Mouse (Mus musculus) liver, adult 2 months (tissue): Measurements from ENCODE around the gene Bet1. TPM values are rescaled to one million over a fixed set of nuclear protein-coding genes. Genes with fewer than 3 reads are reported as not detected.

ENCODE experiments used
- DNase-seq: peaks from one replicate; pipeline ENCODE4 v3.0.0-alpha.2; 2011; ENCODE audit warnings: low read depth, low spot score; ENCODE audit errors: extremely low read depth
- H3K27ac ChIP-seq: fragments of 200-500 bp; replicated peaks from 2 replicates; pipeline ENCODE4 v1.5.1; 2012; ENCODE audit warnings: low read depth, mild to moderate bottlenecking, control low read depth, inconsistent platforms, low read length; ENCODE audit not compliant: insufficient read depth
- H3K27me3 ChIP-seq: fragments of 200-500 bp; 2 replicates; pipeline ENCODE4 v1.6.1; 2012; ENCODE audit warnings: mild to moderate bottlenecking, moderate library complexity, low read length, inconsistent platforms; ENCODE audit not compliant: control insufficient read depth, insufficient read depth
- H3K36me3 ChIP-seq: fragments of 200-500 bp; 2 replicates; pipeline ENCODE4 v1.6.1; 2012; ENCODE audit warnings: low read length, inconsistent platforms; ENCODE audit not compliant: control insufficient read depth, insufficient read depth
- H3K4me1 ChIP-seq: fragments of 200-500 bp; 2 replicates; pipeline ENCODE4 v1.6.1; 2011; ENCODE audit warnings: low read length; ENCODE audit not compliant: control insufficient read depth, insufficient read depth
- H3K4me3 ChIP-seq: fragments of 200-500 bp; 2 replicates; pipeline ENCODE4 v1.5.1; 2011; ENCODE audit warnings: low read depth, mild to moderate bottlenecking, control low read depth, low read length, moderate library complexity; ENCODE audit not compliant: insufficient read depth
- H3K79me2 ChIP-seq: fragments of 200-500 bp; 2 replicates; pipeline ENCODE4 v1.6.1; 2012; ENCODE audit warnings: inconsistent platforms, mild to moderate bottlenecking, low read length, moderate library complexity; ENCODE audit not compliant: control insufficient read depth, insufficient read depth
- H3K9ac ChIP-seq: fragments of 200-500 bp; 2 replicates; pipeline ENCODE4 v1.6.1; 2012; ENCODE audit warnings: low read depth, mild to moderate bottlenecking, control low read depth, inconsistent platforms, low read length
- CTCF ChIP-seq: fragments of 200-500 bp; IDR thresholded peaks from 2 replicates; pipeline ENCODE4 v1.5.1; 2011; ENCODE audit warnings: low read depth, low read length, control low read depth
- POLR2A ChIP-seq: fragments of 200-500 bp; IDR thresholded peaks from 2 replicates; pipeline ENCODE4 v1.6.1; 2011; ENCODE audit warnings: low read length, control low read depth; ENCODE audit not compliant: insufficient read depth; ENCODE audit errors: extremely low read depth
- WGBS: fragments of 180-500 bp; shearing (Covaris S2); methylation state at CpG from one replicate; pipeline ENCODE4 v1.1.7; 2018; 5-methylcytosine and 5-hydroxymethylcytosine counted together
- polyA plus RNA-seq: library from polyadenylated mRNA; depleted of rRNA; stranded (reverse); fragments of >200 nt; gene quantifications from 2 replicates; pipeline ENCODE4 v1.2.3, GENCODE M21; 2012; rRNA removed
- total RNA-seq: library from RNA; depleted of rRNA; stranded (reverse); fragments of >200 nt; gene quantifications from 2 replicates; pipeline ENCODE4 v1.2.3, GENCODE M21; 2014; rRNA removed

The Bet1 gene
- total RNA-seq: 68.9 and 70.5 TPM in 2 replicates
- 39.2 and 46.5 TPM in 2 replicates for polyA plus RNA-seq

DNA sequence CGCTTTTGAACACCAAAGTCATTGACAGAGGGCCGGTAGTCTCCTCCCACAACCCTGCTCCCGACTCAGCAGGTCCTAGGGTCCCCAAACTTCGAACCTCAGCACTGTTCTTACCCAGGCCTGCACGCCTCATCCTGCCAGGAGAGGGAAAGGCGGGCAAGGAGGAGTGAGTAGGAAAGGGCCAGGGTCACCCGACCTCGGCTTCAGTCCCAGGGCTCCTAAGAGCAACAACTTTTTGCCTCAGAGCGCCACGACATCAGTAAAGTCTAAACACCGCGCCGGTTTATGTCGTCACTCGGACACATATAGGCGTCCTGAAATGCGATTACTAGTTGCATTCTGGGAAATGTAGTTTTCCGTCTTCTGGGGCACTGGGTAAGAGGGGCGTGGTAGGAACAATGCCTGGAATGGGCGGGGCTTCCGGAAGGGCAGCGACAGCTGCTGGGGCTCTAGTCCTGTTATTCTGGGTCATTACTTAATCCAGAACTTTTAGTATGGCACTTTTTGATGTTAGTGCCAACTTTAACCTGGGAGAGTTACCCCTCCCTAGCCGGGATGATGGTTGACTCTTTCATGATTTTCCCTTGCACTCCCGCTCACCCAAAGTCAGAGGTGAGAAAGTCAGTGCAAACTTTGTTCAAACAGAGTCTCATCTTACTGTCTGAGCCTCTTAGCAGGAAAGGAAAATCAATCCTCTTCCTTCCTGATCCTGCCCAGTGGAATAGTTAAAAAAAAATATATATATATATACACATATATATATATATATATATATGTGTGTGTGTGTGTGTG is at the start of gene Bet1:
Gene Bet1 (minus strand): TSS at position 310 of the 792 bp plus-strand sequence.
- Histone ChIP-seq H3K36me3 (peaks cover 2% of the 10 kb centered on the region; the same call in 1 of the 2 replicates), H3K4me1 (peaks cover 12% of the 10 kb centered on the region), H3K9ac (peak within 1 kb of the TSS; percentile 80), H3K27me3 (no peaks in the 10 kb centered on the region), H3K27ac (peak within 1 kb of the TSS; percentile 80), H3K79me2 (peaks cover 5% of the 10 kb centered on the region; the same call in 1 of the 2 replicates), H3K4me3 (peak within 1 kb of the TSS; percentile 71)
- TF ChIP-seq CTCF (no peak), POLR2A (0 out of 2 replicates have a peak, but pooled peaks have one; percentile 34)
- peak; percentile 97 for DNase-seq
- WGBS: 1% methylated on average over 24 of the region's 24 CpGs

GRCm38 (mm10) chr6:4132239-4132638 is 45.5 kb upstream of the Bet1 start:
- Histone ChIP-seq H3K4me3 (no peak overlapping the region), H3K9ac (no peak overlapping the region), H3K27ac (no peak overlapping the region), H3K79me2 (no peaks in the 10 kb centered on the region), H3K36me3 (no peaks in the 10 kb centered on the region), H3K4me1 (no peaks in the 10 kb centered on the region), H3K27me3 (no peaks in the 10 kb centered on the region)
- no peak for DNase-seq
- TF ChIP-seq CTCF: no peak
- TF ChIP-seq POLR2A: no peak
- WGBS: 69% methylated on average over 7 of the region's 7 CpGs

GRCm38 (mm10) chr6:4131149-4131548 is 44.4 kb upstream of the Bet1 start:
- DNase-seq: no peak
- Histone ChIP-seq H3K79me2 (no peaks in the 10 kb centered on the region), H3K36me3 (no peaks in the 10 kb centered on the region), H3K9ac (no peak overlapping the region), H3K4me1 (no peaks in the 10 kb centered on the region), H3K27me3 (no peaks in the 10 kb centered on the region), H3K4me3 (no peak overlapping the region), H3K27ac (no peak overlapping the region)
- TF ChIP-seq POLR2A: no peak
- no peak for TF ChIP-seq CTCF
- 69% methylated on average over 2 of the region's 2 CpGs for WGBS

DNA sequence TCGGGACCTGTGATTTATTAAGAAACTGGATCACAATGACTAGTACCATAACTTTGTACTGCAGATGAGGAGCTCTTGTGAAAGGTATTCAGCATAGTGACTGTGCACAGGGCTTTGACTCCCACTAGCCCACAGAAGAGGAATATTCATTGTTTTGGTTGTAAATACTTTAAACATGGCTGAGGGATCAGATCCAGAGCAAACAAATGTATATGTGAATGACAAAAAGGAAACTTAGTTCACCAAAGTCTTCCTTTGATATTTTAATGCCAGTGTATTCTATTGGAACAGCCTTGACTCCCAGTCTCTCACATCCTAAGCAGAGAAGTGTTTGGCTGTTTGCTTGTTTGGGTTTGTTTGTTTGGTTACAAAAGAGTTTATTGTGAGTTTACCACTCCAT is 31.8 kb upstream of the Bet1 start:
- no peak overlapping the region for H3K27ac ChIP-seq
- DNase-seq: no peak
- no peaks in the 10 kb centered on the region for H3K27me3 ChIP-seq
- H3K36me3 ChIP-seq: no peaks in the 10 kb centered on the region
- H3K4me3 ChIP-seq: no peak overlapping the region
- 83% methylated on average over 1 of the region's 1 CpGs for WGBS
- TF ChIP-seq POLR2A (no peak), CTCF (no peak)
- H3K4me1 ChIP-seq: peaks cover 3% of the 10 kb centered on the region; the same call in 1 of the 2 replicates
- no peaks in the 10 kb centered on the region for H3K79me2 ChIP-seq
- H3K9ac ChIP-seq: no peak overlapping the region

GRCm38 (mm10) chr6:4090423-4090822 is 3.7 kb upstream of the Bet1 start:
- TF ChIP-seq CTCF (no peak), POLR2A (no peak)
- Histone ChIP-seq H3K27ac (peak overlapping the region; percentile 70), H3K4me1 (peaks cover 9% of the 10 kb centered on the region; the same call in 1 of the 2 replicates), H3K79me2 (peaks cover under 1% of the 10 kb centered on the region; the same call in 1 of the 2 replicates), H3K9ac (0 out of 2 replicates have a peak overlapping the region, but pooled peaks have one; percentile 17), H3K27me3 (no peaks in the 10 kb centered on the region), H3K4me3 (no peak overlapping the region), H3K36me3 (no peaks in the 10 kb centered on the region; the same call in 1 of the 2 replicates)
- DNase-seq: peak; percentile 93
- 40% methylated on average over 2 of the region's 2 CpGs for WGBS

DNA sequence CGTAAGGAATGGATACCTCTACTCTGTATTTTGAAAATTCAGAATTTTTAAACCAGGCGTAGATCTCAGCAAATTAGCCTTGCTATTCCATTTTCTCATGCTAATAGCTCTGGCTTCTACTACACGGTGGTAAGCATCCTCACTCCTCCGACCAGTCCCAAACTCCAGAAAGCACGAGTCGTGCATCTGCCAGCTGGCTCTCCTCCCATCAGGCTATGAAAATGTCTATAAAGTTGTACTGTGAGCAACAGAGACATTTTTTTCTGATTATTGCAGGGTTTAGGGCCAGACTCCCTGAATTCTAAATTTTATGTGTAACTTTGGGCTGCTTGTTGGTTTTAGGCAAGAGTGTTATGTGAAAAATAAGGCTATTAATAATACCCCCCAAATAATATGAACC is 14.5 kb downstream of the Bet1 start:
- WGBS: 85% methylated on average over 6 of the region's 6 CpGs
- no peak for DNase-seq
- H3K27me3 ChIP-seq: no peaks in the 10 kb centered on the region
- no peak overlapping the region for H3K27ac ChIP-seq
- H3K36me3 ChIP-seq: no peaks in the 10 kb centered on the region; the same call in 1 of the 2 replicates
- H3K9ac ChIP-seq: no peak overlapping the region
- TF ChIP-seq POLR2A (no peak), CTCF (no peak)
- no peaks in the 10 kb centered on the region for H3K79me2 ChIP-seq
- no peaks in the 10 kb centered on the region for H3K4me1 ChIP-seq
- no peak overlapping the region for H3K4me3 ChIP-seq
